Mouse (Mus musculus) MEL (cell line): ENCODE measurements around the gene Smim4.

ENCODE experiments used
- CHD2 ChIP-seq: IDR thresholded peaks from 2 replicates; pipeline ENCODE4 v1.6.1; 2011; ENCODE audit warnings: low read length, improper control_type of control experiment
- CTCF ChIP-seq, 3 experiments: IDR thresholded peaks in 2 of 3; conservative IDR thresholded peaks in 1 of 3; 2 replicates each; pipeline ENCODE4 v1.5.1; 2011 to 2012; ENCODE audit warnings: low read length in 3 of 3, low read depth in 2 of 3, mild to moderate bottlenecking in 2 of 3, improper control_type of control experiment in 1 of 3, inconsistent platforms in 1 of 3, mixed read lengths in 1 of 3, moderate library complexity in 1 of 3; ENCODE audit not compliant: control insufficient read depth in 1 of 3, insufficient read depth in 1 of 3, poor library complexity in 1 of 3, severe bottlenecking in 1 of 3
- E2F4 ChIP-seq: IDR thresholded peaks from 2 replicates; pipeline ENCODE4 v1.6.1; 2011; ENCODE audit warnings: low read depth, low read length, improper control_type of control experiment, borderline replicate concordance
- EP300 ChIP-seq, 2 experiments: IDR thresholded peaks; 2 replicates each; pipeline ENCODE4 v1.6.1; 2011; ENCODE audit warnings: improper control_type of control experiment in 2 of 2, low read length in 2 of 2, low read depth in 1 of 2, mild to moderate bottlenecking in 1 of 2
- GATA1 ChIP-seq: IDR thresholded peaks from 2 replicates; pipeline ENCODE4 v1.6.1; 2011; ENCODE audit warnings: low read depth, low read length, improper control_type of control experiment
- JUND ChIP-seq: IDR thresholded peaks from 2 replicates; pipeline ENCODE4 v1.6.1; 2011; ENCODE audit warnings: low read depth, mild to moderate bottlenecking, improper control_type of control experiment, low read length
- KAT2A ChIP-seq: conservative IDR thresholded peaks from 2 replicates; pipeline ENCODE4 v1.6.1; 2012; ENCODE audit warnings: low read depth, low read length, improper control_type of control experiment, inconsistent platforms
- MXI1 ChIP-seq: IDR thresholded peaks from 2 replicates; pipeline ENCODE4 v1.6.1; 2011; ENCODE audit warnings: mild to moderate bottlenecking, low read depth, low read length, improper control_type of control experiment
- POLR2A ChIP-seq, 2 experiments: IDR thresholded peaks; 2 replicates each; pipeline ENCODE4 v1.6.1; 2011 to 2012; ENCODE audit warnings: low read length in 2 of 2, mild to moderate bottlenecking in 2 of 2, control low read depth in 1 of 2, improper control_type of control experiment in 1 of 2, low read depth in 1 of 2, moderate library complexity in 1 of 2; ENCODE audit not compliant: control insufficient read depth in 1 of 2, insufficient read depth in 1 of 2, poor library complexity in 1 of 2
- POLR2AphosphoS2 ChIP-seq: IDR thresholded peaks from 2 replicates; pipeline ENCODE4 v1.6.1; 2011; ENCODE audit warnings: low read length, improper control_type of control experiment
- USF1 ChIP-seq: IDR thresholded peaks from 2 replicates; pipeline ENCODE4 v1.6.1; 2014; ENCODE audit warnings: low read depth, mild to moderate bottlenecking, inconsistent platforms, low read length, improper control_type of control experiment, moderate library complexity
- USF2 ChIP-seq, 2 experiments: IDR thresholded peaks; 2 replicates each; pipeline ENCODE4 v1.6.1; 2011 to 2012; ENCODE audit warnings: improper control_type of control experiment in 2 of 2, low read length in 2 of 2, borderline replicate concordance in 1 of 2, inconsistent platforms in 1 of 2, low read depth in 1 of 2, mild to moderate bottlenecking in 1 of 2; ENCODE audit not compliant: insufficient read depth in 1 of 2
- ZC3H11A ChIP-seq: IDR thresholded peaks from 2 replicates; pipeline ENCODE4 v1.6.1; 2012; ENCODE audit warnings: low read depth, mild to moderate bottlenecking, inconsistent platforms, low read length, improper control_type of control experiment

DNA sequence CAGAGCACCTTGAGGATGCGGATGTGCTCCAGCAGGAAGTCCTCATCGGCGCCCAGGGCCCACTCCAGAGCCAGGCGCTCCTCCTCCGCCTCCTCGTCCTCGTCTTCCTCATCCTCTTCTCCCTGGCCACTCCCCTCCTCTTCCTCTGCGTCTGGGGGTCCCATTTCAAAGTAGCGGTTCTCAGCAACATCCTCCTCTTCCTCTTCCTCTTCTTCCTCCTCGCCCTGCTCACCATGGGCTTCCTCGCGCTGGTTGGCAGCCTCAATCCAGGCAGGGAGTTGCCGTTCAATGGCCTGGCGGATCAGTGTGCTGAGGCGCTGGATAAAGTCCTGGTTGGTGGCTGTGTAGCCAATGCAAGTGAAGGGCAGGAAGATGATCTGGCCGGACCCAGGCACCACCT, 48.5 kb upstream of the Smim4 start:
- TF ChIP-seq KAT2A, result no peak
- TF ChIP-seq JUND, result no peak
- no peak for TF ChIP-seq EP300 (IDR thresholded peaks at IDR 0.05; ENCODE audit: low read depth in 1 of 2, low read length in 2 of 2)
- no peak for TF ChIP-seq CTCF (IDR thresholded peaks at IDR 0.05 in 2 of 3, conservative IDR thresholded peaks at IDR 0.05 in 1 of 3; ENCODE audit: control insufficient read depth in 1 of 3, insufficient read depth in 1 of 3, low read depth in 2 of 3, low read length in 3 of 3, poor library complexity in 1 of 3, severe bottlenecking in 1 of 3)
- TF ChIP-seq POLR2A (IDR thresholded peaks at IDR 0.05; ENCODE audit: control insufficient read depth in 1 of 2, insufficient read depth in 1 of 2, low read depth in 1 of 2, low read length in 2 of 2, poor library complexity in 1 of 2), result no peak
- TF ChIP-seq ZC3H11A, result no peak
- no peak for TF ChIP-seq POLR2AphosphoS2
- TF ChIP-seq E2F4, result no peak
- no peak for TF ChIP-seq USF2 (IDR thresholded peaks at IDR 0.05; ENCODE audit: borderline replicate concordance in 1 of 2, insufficient read depth in 1 of 2, low read depth in 1 of 2, low read length in 2 of 2)
- no peak for TF ChIP-seq GATA1
- no peak for TF ChIP-seq USF1
- no peak for TF ChIP-seq CHD2
- no peak for TF ChIP-seq MXI1
